Mouse (Mus musculus): ENCODE results near the gene Cd44.

- TF ChIP-seq CTCF (IDR thresholded peaks at IDR 0.05; ENCODE audit: low read depth) (no peak), EP300 (IDR thresholded peaks at IDR 0.05; ENCODE audit: low read depth) (no peak)
Observed at GRCm38 (mm10) chr2:102764602-102765374, 136.7 kb downstream of the Cd44 start.

Data from heart, postnatal 0 days (tissue).